Mouse (Mus musculus) G1E (cell line): ENCODE data around the gene Cblb. TPM values are rescaled to one million over a fixed set of nuclear protein-coding genes. Genes with fewer than 3 reads are reported as not detected.

Experiments
- ATAC-seq: 2 replicates; pipeline ENCODE4 v1.8.0; 2016; ENCODE audit warnings: mild to moderate bottlenecking; ENCODE audit not compliant: insufficient number of reproducible peaks, poor library complexity, low FRiP score, severe bottlenecking; ENCODE audit errors: extremely low read depth
- DNase-seq: peaks from one replicate; pipeline ENCODE4 v3.0.0; 2012; ENCODE audit warnings: low spot score
- H3K27me3 ChIP-seq: 2 replicates; pipeline ENCODE4 v1.6.1; 2012; ENCODE audit warnings: mild to moderate bottlenecking, low read length, inconsistent platforms; ENCODE audit not compliant: insufficient read depth
- H3K36me3 ChIP-seq: replicated peaks from 2 replicates; pipeline ENCODE3; 2012; ENCODE audit warnings: mild to moderate bottlenecking, inconsistent platforms
- H3K4me1 ChIP-seq: 2 replicates; pipeline ENCODE4 v1.6.1; 2012; ENCODE audit warnings: low read depth, low read length, inconsistent platforms, mixed read lengths; ENCODE audit not compliant: insufficient read depth
- H3K4me3 ChIP-seq: 2 replicates; pipeline ENCODE4 v1.5.1; 2012; ENCODE audit warnings: low read depth, mild to moderate bottlenecking, inconsistent platforms, low read length, moderate library complexity, mixed read lengths
- H3K9me3 ChIP-seq: replicated peaks from 2 replicates; pipeline ENCODE4 v1.6.1; 2012; ENCODE audit warnings: inconsistent platforms
- CTCF ChIP-seq: IDR thresholded peaks from 2 replicates; pipeline ENCODE4 v1.5.1; 2012; ENCODE audit warnings: low read depth, low read length, inconsistent platforms, mixed read lengths
- GATA1 ChIP-seq: IDR thresholded peaks from 2 replicates; pipeline ENCODE4 v1.6.1; 2012; ENCODE audit warnings: borderline replicate concordance, low read length, inconsistent platforms, mixed read lengths
- GATA2 ChIP-seq: IDR thresholded peaks from 2 replicates; pipeline ENCODE4 v1.6.1; 2012; ENCODE audit warnings: low read depth, low read length, inconsistent platforms, borderline replicate concordance
- POLR2AphosphoS5 ChIP-seq: IDR thresholded peaks from 2 replicates; pipeline ENCODE4 v1.6.1; 2012; ENCODE audit warnings: low read depth, low read length, inconsistent platforms; ENCODE audit not compliant: insufficient replicate concordance
- TAL1 ChIP-seq: conservative IDR thresholded peaks from 2 replicates; pipeline ENCODE4 v1.6.1; 2012; ENCODE audit warnings: low read depth, low read length, inconsistent platforms, mixed read lengths
- polyA plus RNA-seq: library from polyadenylated mRNA; stranded (reverse); fragments of >175 nt; gene quantifications from 2 replicates; pipeline ENCODE4 v1.2.3, GENCODE M21; 2012
- total RNA-seq, 2 experiments: library from RNA; stranded (forward) in 1 of 2; stranded (reverse) in 1 of 2; fragments of 200-1000 nt in 1 of 2; fragments of >200 nt in 1 of 2; fragmentation: Nextera tagmentation in 1 of 2; gene quantifications; 2 replicates each; pipeline ENCODE4 v1.2.3; 2014 to 2017

Gene Cblb
- total and polyA plus RNA-seq, 3 experiments = 5.4 to 31.9 (median 9.1) TPM

GRCm38 (mm10) chr16:52250196-52250595 is 219.2 kb downstream of the Cblb start:
- no peak for TF ChIP-seq TAL1
- no peak for TF ChIP-seq GATA1
- no peak for TF ChIP-seq GATA2
- no peak for TF ChIP-seq POLR2AphosphoS5
- TF ChIP-seq CTCF = no peak
- Histone ChIP-seq H3K9me3 (peaks cover 8% of the 10 kb centered on the region), H3K27me3 (no peaks in the 10 kb centered on the region), H3K36me3 (no peaks in the 10 kb centered on the region), H3K4me1 (no peaks in the 10 kb centered on the region), H3K4me3 (no peak overlapping the region)
- ATAC-seq (no peak), DNase-seq (no peak)

- no peaks in the 10 kb centered on the region for H3K4me1 ChIP-seq
- H3K9me3 ChIP-seq = peaks cover 8% of the 10 kb centered on the region
- no peak overlapping the region for H3K4me3 ChIP-seq
- H3K36me3 ChIP-seq = no peaks in the 10 kb centered on the region
- ATAC-seq (no peak), DNase-seq (no peak)
- H3K27me3 ChIP-seq = no peaks in the 10 kb centered on the region
- TF ChIP-seq POLR2AphosphoS5 = no peak
- no peak for TF ChIP-seq CTCF
- no peak for TF ChIP-seq TAL1
- TF ChIP-seq GATA1 = no peak
- no peak for TF ChIP-seq GATA2
Measured at GRCm38 (mm10) chr16:52250935-52251334, 219.9 kb downstream of the Cblb start.
